Mouse (Mus musculus): Measurements from ENCODE around the gene Atr. TPM values are rescaled to one million over a fixed set of nuclear protein-coding genes. Genes with fewer than 3 reads are reported as not detected.

Gene Atr
- polyA plus RNA-seq, 1 experiment from 2014 or later, result 9.0 TPM

DNA sequence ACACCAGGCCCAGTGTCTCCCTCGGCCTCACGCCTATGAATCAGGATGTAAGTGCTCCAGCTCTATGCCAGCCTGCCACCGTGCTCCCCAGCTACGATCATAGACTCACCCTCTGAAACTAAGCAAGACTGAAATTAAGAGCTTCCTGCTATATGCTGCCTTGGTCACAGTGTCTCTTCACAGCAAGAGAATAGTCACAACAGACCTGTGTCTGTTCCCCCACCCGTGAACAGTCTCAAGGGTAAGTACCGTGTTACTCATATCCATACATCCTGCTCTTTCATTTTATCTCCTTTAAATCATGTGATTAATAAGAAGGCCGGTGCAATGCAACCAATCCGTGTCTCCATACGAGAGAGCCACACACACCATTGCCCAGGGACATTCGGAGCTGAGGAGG, 21.7 kb upstream of the Atr start:
- H3K27me3 ChIP-seq, result peaks cover 8% of the 10 kb centered on the region
- ChIA-PET CTCF (interaction anchor here (1.5 to 2.1 kb wide), 2 partner anchors 13 to 17 kb away, joined by 4 read pairs; no protein-coding TSS in a partner anchor), POLR2A (no interaction called here)
- in situ Hi-C loops (cut with MboI; ENCODE audit: low pct_unique_long_range_greater_than_20kb), result no loop called here
- TF ChIP-seq CTCF (IDR thresholded peaks at IDR 0.05), result no peak
- DNase-seq (ENCODE audit: low read depth, low spot score) (no peak), ATAC-seq (no peak)

DNA sequence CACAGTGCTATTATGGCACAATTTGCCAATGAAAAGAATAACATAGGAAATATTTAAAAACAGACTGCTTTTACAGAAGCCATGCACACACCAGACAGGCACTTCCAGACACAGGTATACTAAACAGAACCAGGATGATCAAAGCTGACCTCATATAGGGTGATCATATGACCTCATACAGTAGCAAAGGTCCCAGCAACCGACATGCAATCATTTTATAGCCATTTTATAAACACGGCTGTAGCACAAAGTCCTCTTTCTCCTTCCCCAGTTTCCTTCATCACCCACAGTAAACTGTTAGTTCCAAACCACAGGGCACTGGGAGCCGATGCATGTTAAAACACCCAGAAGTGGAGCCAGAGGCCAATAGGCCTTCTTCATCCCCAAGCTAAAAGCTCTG, 18.0 kb upstream of the Atr start:
- peaks cover 22% of the 10 kb centered on the region for H3K27me3 ChIP-seq
- CTCF ChIA-PET, result interaction anchor here (1.5 kb wide), 1 partner anchor 13 kb away, joined by 5 read pairs; no protein-coding TSS in a partner anchor

DNA sequence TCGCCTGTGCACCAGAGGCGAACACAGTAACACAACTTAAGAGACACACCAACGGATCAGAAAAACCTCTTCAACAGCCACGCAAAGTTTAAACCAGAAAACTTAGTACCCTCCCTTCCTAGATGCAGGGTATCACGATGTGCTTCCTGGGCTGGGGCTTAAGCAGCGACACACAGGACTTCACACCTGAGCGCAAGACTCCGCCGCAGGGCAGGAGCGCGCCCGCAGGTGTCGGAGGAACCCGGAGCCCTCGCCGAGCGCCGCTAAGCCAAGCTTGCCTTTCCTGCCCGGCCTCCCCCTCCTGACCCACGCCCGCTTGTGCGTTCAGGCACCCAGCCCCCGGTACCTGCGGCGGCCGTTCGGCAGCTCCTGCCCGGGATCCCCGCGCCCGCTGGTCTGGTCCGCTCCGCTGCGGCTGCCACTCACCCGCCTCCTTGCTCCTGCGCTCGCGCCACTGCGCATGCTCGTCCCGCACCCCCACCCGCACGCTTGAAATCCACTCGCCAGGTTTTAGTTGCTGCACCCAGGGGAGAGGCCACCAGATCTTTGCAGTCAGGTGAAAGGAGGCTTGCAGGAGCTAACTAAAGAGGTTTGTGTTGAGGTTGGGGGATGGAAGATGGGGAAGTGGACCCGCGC, 12.5 kb upstream of the Atr start, which contains the start of gene Pls1:
Gene Pls1 (minus strand): TSS at position 487 of the 636 bp plus-strand sequence.
- peak; percentile 88 for ATAC-seq
- peaks cover 29% of the 10 kb centered on the region for H3K27me3 ChIP-seq
- no peak for TF ChIP-seq CTCF (IDR thresholded peaks at IDR 0.05)
- CTCF ChIA-PET, result interaction anchor here (1.8 kb wide), 1 partner anchor 10 kb away, joined by 5 read pairs; no protein-coding TSS in a partner anchor
- no peak for DNase-seq (ENCODE audit: low read depth, low spot score)
- POLR2A ChIA-PET, result no interaction called here
- in situ Hi-C loops (cut with MboI; ENCODE audit: low pct_unique_long_range_greater_than_20kb), result loop anchor here (10.0 kb wide), 1 partner anchor 90 kb away; the partner anchor contains the start of gene Trpc1

More for the DNA sequence above, 18.0 kb upstream of the Atr start:
- ATAC-seq (no peak), DNase-seq (ENCODE audit: low read depth, low spot score) (no peak)
- in situ Hi-C loops (cut with MboI; ENCODE audit: low pct_unique_long_range_greater_than_20kb), result no loop called here
- POLR2A ChIA-PET, result no interaction called here
- no peak for TF ChIP-seq CTCF (IDR thresholded peaks at IDR 0.05)

DNA sequence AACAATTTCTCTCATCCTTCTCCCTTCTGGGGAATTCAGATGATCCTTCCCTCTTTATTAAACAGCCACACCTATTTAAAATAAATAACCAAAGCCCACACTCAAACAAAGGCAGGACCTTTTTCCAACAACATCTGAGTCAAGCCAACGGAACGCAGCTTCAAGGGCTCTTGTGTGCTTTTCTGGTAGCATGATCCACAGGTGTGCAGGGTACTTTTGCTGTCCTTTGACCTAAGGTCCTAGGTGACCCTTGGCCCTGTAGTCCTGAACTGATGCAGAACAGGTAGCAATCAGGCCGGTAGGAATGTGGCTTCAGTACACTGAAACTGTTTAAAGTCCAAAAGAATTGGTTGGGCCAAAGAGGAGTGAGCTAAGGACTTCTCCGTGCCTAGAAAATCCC, 11.7 kb upstream of the Atr start:
- in situ Hi-C loops (cut with MboI; ENCODE audit: low pct_unique_long_range_greater_than_20kb), result loop anchor here (10.0 kb wide), 1 partner anchor 91 kb away; the partner anchor contains the start of gene Trpc1
- TF ChIP-seq CTCF (IDR thresholded peaks at IDR 0.05), result no peak
- ATAC-seq (no peak), DNase-seq (ENCODE audit: low read depth, low spot score) (no peak)
- H3K27me3 ChIP-seq, result peaks cover 29% of the 10 kb centered on the region
- CTCF ChIA-PET, result interaction anchor here (1.8 kb wide), 1 partner anchor 9 kb away, joined by 5 read pairs; no protein-coding TSS in a partner anchor
- POLR2A ChIA-PET, result no interaction called here

DNA sequence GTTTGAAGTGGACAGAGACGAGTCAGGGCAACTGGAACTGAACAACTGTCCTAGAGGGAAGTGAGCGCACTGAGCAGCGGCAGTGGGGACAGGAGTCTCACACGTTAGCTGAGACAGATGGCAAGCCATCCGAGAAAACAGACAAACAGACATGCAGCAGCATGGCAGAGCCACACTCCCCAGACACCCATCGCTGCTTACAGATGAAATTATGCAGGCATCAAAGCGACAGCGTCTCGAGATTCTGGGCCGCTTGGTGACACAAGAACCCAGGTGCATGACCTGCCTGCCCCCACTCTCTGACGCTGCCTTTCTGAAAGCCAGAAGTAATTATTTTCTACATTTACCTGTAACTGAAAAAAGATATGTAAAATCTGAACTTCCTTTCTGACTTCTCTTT, 5.7 kb upstream of the Atr start:
- no peak for ATAC-seq
- CTCF ChIA-PET, result interaction anchor here (1.7 to 2.3 kb wide), 3 partner anchors 12 to 380 kb away, joined by 5 to 12 read pairs (median 6); no protein-coding TSS in a partner anchor
- in situ Hi-C loops (cut with MboI; ENCODE audit: low pct_unique_long_range_greater_than_20kb), result no loop called here

DNA sequence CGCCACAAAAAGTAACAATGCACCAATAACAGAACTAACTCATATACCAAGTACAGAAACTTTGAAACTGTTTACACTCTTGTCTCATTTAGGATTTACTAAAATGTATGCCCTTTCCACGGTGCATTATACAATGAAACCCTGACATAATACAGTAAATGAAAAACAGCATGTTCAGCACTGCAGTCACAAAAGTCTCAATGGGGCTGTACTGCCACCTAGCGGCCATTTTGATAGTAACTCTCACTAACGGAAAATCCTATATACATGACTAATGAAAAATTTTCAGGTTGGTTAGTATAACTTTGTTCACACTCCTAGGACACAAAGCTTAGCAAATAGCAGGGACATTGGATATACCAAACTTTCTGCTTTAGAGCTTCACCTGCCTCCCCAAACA, 4.5 kb upstream of the Atr start:
- peak; percentile 73 for TF ChIP-seq CTCF (IDR thresholded peaks at IDR 0.05)
- no peaks in the 10 kb centered on the region for H3K27me3 ChIP-seq
- in situ Hi-C loops (cut with MboI; ENCODE audit: low pct_unique_long_range_greater_than_20kb), result no loop called here
- ChIA-PET CTCF (interaction anchor here (0.6 to 2.3 kb wide), 17 partner anchors 14 to 381 kb away, joined by 3 to 12 read pairs (median 4); no protein-coding TSS in a partner anchor), POLR2A (no interaction called here)
- ATAC-seq, result peak; percentile 10
- DNase-seq (ENCODE audit: low read depth, low spot score), result no peak

More for the DNA sequence above, 5.7 kb upstream of the Atr start:
- POLR2A ChIA-PET, result no interaction called here
- TF ChIP-seq CTCF (IDR thresholded peaks at IDR 0.05), result no peak
- no peaks in the 10 kb centered on the region for H3K27me3 ChIP-seq
- DNase-seq (ENCODE audit: low read depth, low spot score), result no peak

DNA sequence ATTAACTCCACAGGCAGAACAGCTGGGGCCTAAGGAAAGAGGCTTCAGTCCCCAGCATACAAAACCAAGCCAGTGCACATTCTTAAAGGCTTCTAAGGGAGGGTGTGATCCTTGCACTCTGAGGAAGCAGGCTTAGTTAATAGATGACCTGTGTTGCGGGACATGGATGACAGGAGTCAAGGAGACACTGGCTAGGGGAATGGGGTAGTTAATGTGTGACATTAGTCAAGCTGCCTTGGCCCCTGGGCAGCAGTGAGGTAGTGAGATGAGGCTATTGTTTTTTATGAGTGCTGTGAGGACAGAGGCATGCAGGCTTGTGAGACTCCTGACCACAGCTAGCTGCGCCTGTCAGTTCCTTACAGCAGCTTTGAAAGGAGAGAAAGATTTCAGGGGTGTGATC, 2.5 kb upstream of the Atr start:
- peak; percentile 35 for ATAC-seq
- no peaks in the 10 kb centered on the region for H3K27me3 ChIP-seq
- TF ChIP-seq CTCF (IDR thresholded peaks at IDR 0.05), result no peak
- CTCF ChIA-PET, result interaction anchor here (0.9 to 2.4 kb wide), 3 partner anchors 9 to 329 kb away, joined by 4 to 5 read pairs (median 5); partner anchors contain the start of gene Pls1
- in situ Hi-C loops (cut with MboI; ENCODE audit: low pct_unique_long_range_greater_than_20kb), result loop anchor here (5.0 kb wide), 2 partner anchors 158 to 323 kb away; no protein-coding TSS in a partner anchor
- no peak for DNase-seq (ENCODE audit: low read depth, low spot score)
- POLR2A ChIA-PET, result no interaction called here

DNA sequence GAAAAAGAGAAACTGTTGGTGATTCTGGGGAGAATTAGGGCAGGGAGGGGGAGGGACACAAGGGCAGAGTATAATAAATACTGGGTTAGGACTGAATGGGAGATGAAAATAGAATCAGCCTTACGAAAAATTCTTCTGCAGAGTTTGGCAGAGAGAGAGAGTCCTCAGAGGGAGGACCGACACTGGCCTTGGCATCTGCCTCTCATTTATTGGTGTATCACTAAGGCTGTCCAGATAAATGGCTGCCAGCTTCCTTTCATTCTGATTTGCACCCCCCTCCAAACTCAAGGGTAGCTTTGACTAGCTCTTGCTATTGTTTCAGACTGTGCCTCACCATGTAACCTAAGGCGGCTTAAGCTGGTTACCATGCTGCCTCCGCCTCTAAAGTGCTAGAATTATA, 1.4 kb upstream of the Atr start:
- no peak for TF ChIP-seq CTCF (IDR thresholded peaks at IDR 0.05)
- H3K27me3 ChIP-seq, result no peaks in the 10 kb centered on the region
- ChIA-PET POLR2A (no interaction called here), CTCF (interaction anchor here (1.5 to 2.4 kb wide), 2 partner anchors 12 to 167 kb away, joined by 4 to 5 read pairs; no protein-coding TSS in a partner anchor)
- in situ Hi-C loops (cut with MboI; ENCODE audit: low pct_unique_long_range_greater_than_20kb), result loop anchor here (5.0 kb wide), 2 partner anchors 159 to 324 kb away; no protein-coding TSS in a partner anchor
- DNase-seq (ENCODE audit: low read depth, low spot score) (no peak), ATAC-seq (no peak)

DNA sequence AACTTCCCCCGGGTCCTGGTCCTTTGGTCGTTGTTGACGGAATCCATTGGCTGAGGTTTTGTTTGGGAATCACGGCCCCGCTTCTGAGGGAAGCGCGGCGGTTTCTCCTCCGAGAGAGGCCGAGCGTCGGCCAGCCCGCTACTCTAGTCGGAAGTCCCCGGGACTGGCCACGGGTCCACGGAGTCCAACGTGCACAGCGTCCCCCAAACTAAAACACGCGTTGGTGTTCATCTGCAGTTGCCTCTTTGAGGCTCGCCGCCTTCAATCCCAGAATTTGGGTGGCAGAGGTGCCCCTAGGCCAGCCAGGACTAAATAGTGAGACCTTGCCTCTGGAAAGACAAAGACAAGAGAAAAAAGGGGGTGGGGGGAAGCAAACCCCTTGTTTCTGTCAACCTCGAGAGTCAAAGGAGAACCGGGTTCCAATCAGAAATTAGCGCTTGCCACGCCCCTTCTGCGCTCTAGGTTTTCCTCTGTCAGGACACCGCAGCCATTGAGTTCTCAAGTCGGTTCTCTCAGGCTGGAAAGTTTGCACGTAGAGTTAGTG, 702 bp downstream of the Atr start:
- no peak for TF ChIP-seq CTCF (IDR thresholded peaks at IDR 0.05)
- H3K27me3 ChIP-seq, result no peaks in the 10 kb centered on the region
- DNase-seq (ENCODE audit: low read depth, low spot score), result no peak
- ATAC-seq, result peak; percentile 52
- in situ Hi-C loops (cut with MboI; ENCODE audit: low pct_unique_long_range_greater_than_20kb), result loop anchor here (5.0 kb wide), 2 partner anchors 161 to 326 kb away; no protein-coding TSS in a partner anchor
- POLR2A ChIA-PET, result no interaction called here
- CTCF ChIA-PET, result no interaction called here

DNA sequence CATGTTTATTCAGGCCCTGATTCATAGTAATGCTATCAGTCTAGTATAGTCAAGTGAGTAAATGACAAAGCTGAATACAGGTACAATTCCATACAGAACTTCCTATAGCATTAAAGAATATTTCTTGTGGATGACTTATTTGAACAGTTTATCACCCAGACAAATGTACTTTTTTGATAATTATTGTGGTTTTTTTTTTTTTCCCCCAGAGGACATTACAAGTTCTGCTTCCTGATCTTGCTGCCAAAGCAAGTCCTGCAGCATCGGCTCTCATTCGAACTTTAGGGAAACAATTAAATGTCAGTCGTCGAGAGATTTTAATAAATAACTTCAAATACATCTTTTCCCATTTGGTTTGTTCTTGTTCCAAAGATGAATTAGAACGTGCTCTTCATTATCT, 20.8 kb downstream of the Atr start:
- ChIA-PET CTCF (no interaction called here), POLR2A (no interaction called here)
- DNase-seq (ENCODE audit: low read depth, low spot score), result no peak
- ATAC-seq, result no peak
- no peak for TF ChIP-seq CTCF (IDR thresholded peaks at IDR 0.05)
- H3K27me3 ChIP-seq, result no peaks in the 10 kb centered on the region
- in situ Hi-C loops (cut with MboI; ENCODE audit: low pct_unique_long_range_greater_than_20kb), result no loop called here

DNA sequence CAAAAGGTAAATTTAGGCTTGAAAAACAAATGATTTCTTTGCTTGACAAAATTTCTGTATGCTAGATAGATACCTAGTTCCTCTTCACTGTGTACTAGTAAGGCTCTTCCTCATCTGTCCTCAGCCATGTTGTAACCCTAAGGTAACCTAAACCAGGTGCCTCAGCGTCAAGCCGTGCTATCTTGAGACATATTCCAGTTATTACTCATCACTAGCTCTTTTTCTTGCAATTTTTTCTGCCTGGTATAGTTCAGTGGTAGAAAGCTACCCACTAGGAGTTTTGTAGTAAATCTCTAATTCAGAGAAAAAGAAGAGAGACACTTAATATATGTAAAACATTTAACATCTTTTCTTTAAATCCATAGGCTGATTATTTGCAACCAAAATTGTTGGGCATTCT, 25.4 kb downstream of the Atr start:
- ATAC-seq, result no peak
- no peaks in the 10 kb centered on the region for H3K27me3 ChIP-seq
- no peak for TF ChIP-seq CTCF (IDR thresholded peaks at IDR 0.05)
- DNase-seq (ENCODE audit: low read depth, low spot score), result no peak
- POLR2A ChIA-PET, result no interaction called here
- in situ Hi-C loops (cut with MboI; ENCODE audit: low pct_unique_long_range_greater_than_20kb), result no loop called here
- CTCF ChIA-PET, result interaction anchor here (1.0 kb wide), 1 partner anchor 11 kb away, joined by 3 read pairs; no protein-coding TSS in a partner anchor

All from Patski (cell line).